In genomic region chr3:84345646-84345980, GRCm38 (mm10) we compare ENCODE assay signal across 8 mouse cellular contexts. TPM values are rescaled to one million over a fixed set of nuclear protein-coding genes. Genes with fewer than 3 reads are reported as not detected.
DNase-seq lines count a peak whose midpoint lies in the region; ATAC-seq lines count a peak whose summit lies in the region.

No protein-coding gene starts in this region.

- H3K4me2 ChIP-seq in lung, embryonic 15.5 days: peak overlapping the region; percentile 82
- peak overlapping the region; percentile 60 for H3K4me2 ChIP-seq in forebrain, embryonic 14.5 days (ENCODE audit: low read length)
- H3K4me2 ChIP-seq in midbrain, embryonic 16.5 days (ENCODE audit: low read length): peak overlapping the region; percentile 76

- H3K27ac ChIP-seq in lung, embryonic 15.5 days: no peak overlapping the region
- no peak overlapping the region for H3K27ac ChIP-seq in forebrain, embryonic 14.5 days (ENCODE audit: low read depth, low read length)
- H3K27ac ChIP-seq in midbrain, embryonic 16.5 days (ENCODE audit: low read length): no peak overlapping the region

- no peak overlapping the region for H3K9ac ChIP-seq in lung, embryonic 15.5 days
- H3K9ac ChIP-seq in forebrain, embryonic 14.5 days (ENCODE audit: low read length): no peak overlapping the region
- H3K9ac ChIP-seq in midbrain, embryonic 16.5 days (ENCODE audit: low read depth, low read length): no peak overlapping the region

- H3K4me3 ChIP-seq in lung, embryonic 15.5 days: peak overlapping the region; percentile 39
- no peak overlapping the region for H3K4me3 ChIP-seq in forebrain, embryonic 14.5 days (ENCODE audit: low read depth, low read length)
- H3K4me3 ChIP-seq in midbrain, embryonic 16.5 days (ENCODE audit: low read depth, low read length): no peak overlapping the region

- no peak for ATAC-seq in lung, embryonic 15.5 days (ENCODE audit: borderline replicate concordance, extremely low read depth, low FRiP score, low TSS enrichment)
- ATAC-seq in forebrain, embryonic 14.5 days: no peak
- peak; percentile 37; the same call in 1 of the 2 replicates for ATAC-seq in midbrain, embryonic 16.5 days

- H3K27me3 ChIP-seq in lung, embryonic 15.5 days: no peaks in the 10 kb centered on the region
- no peaks in the 10 kb centered on the region for H3K27me3 ChIP-seq in forebrain, embryonic 14.5 days (replicated peaks; ENCODE audit: control insufficient read depth, insufficient read depth, low read length)
- peaks cover 2% of the 10 kb centered on the region; the same call in 1 of the 2 replicates for H3K27me3 ChIP-seq in midbrain, embryonic 16.5 days (ENCODE audit: control insufficient read depth, insufficient read depth, low read depth, low read length)

- DNase-seq in lung, adult 18-20 months: no peak
- no peak for DNase-seq in forebrain, embryonic 14.5 days (ENCODE audit: low spot score)
- peak; percentile 68 for DNase-seq in kidney, postnatal 10 days
- DNase-seq in left cerebral cortex, postnatal 36 days (ENCODE audit: low spot score in 2 of 2): no peak
- DNase-seq in spleen, postnatal 10 days (ENCODE audit: low spot score in 2 of 2): no peak
- DNase-seq in thymus, adult 18-20 months: no peak

- no peaks in the 10 kb centered on the region for H3K36me3 ChIP-seq in lung, embryonic 15.5 days
- H3K36me3 ChIP-seq in forebrain, embryonic 14.5 days (ENCODE audit: control insufficient read depth, insufficient read depth, low read length): no peaks in the 10 kb centered on the region
- H3K36me3 ChIP-seq in midbrain, embryonic 16.5 days (ENCODE audit: control insufficient read depth, insufficient read depth, low read length): no peaks in the 10 kb centered on the region

- 42% methylated on average over 6 of the region's 6 CpGs for WGBS in lung, embryonic 15.5 days
- 55% methylated on average over 6 of the region's 6 CpGs for WGBS in forebrain, embryonic 14.5 days
- WGBS in midbrain, embryonic 16.5 days: 58% methylated on average over 6 of the region's 6 CpGs

- H3K4me1 ChIP-seq in lung, embryonic 15.5 days: peaks cover 9% of the 10 kb centered on the region; the same call in 1 of the 2 replicates
- peaks cover 4% of the 10 kb centered on the region; the same call in 1 of the 2 replicates for H3K4me1 ChIP-seq in forebrain, embryonic 14.5 days (ENCODE audit: control insufficient read depth, insufficient read depth, low read length)
- peaks cover 4% of the 10 kb centered on the region; the same call in 1 of the 2 replicates for H3K4me1 ChIP-seq in midbrain, embryonic 16.5 days (ENCODE audit: control insufficient read depth, insufficient read depth, low read length)

- intact Hi-C loops in left cerebral cortex, postnatal 36 days (cut with DNase I): loop anchor here (2.0 kb wide), 1 partner anchor 197 kb away; no protein-coding TSS in a partner anchor

- H3K9me3 ChIP-seq in lung, embryonic 15.5 days: no peaks in the 10 kb centered on the region
- no peaks in the 10 kb centered on the region for H3K9me3 ChIP-seq in forebrain, embryonic 14.5 days (replicated peaks; ENCODE audit: control insufficient read depth, low read length)
- no peaks in the 10 kb centered on the region for H3K9me3 ChIP-seq in midbrain, embryonic 16.5 days (replicated peaks; ENCODE audit: control insufficient read depth, low read length, poor library complexity, severe bottlenecking)

RNA-seq across cellular contexts. Expression of gene Trim2, which starts 38.9 kb away (rescaled TPM):
- 25.0 and 31.4 TPM in 2 replicates for polyA plus RNA-seq in lung, embryonic 15.5 days (2015; fragmentation: Nextera tagmentation; extraction: Ambion mirVana)
- 117 and 162 TPM in 2 replicates for polyA plus RNA-seq in forebrain, embryonic 14.5 days (2014; fragmentation: Nextera tagmentation; extraction: Ambion mirVana)
- polyA plus RNA-seq in midbrain, embryonic 16.5 days (2015; fragmentation: Nextera tagmentation; extraction: Ambion mirVana): 174 and 182 TPM in 2 replicates
- total RNA-seq in left cerebral cortex, postnatal 36 days (2021): 100 to 1,000 TPM; 246 to 252 TPM
